Mouse (Mus musculus) liver, embryonic 14.5 days (tissue): ENCODE results near the gene Iqsec1. TPM values are rescaled to one million over a fixed set of nuclear protein-coding genes. Genes with fewer than 3 reads are reported as not detected.

Experiments
- ATAC-seq: fragments of 200-750 bp; cut with Nextera tagmentation; 2 replicates; pipeline ENCODE4 v1.8.0; 2017; ENCODE audit warnings: moderate number of reproducible peaks, mild to moderate bottlenecking, moderate library complexity; ENCODE audit not compliant: insufficient read depth
- DNase-seq, 3 experiments: peaks; one replicate each; pipeline ENCODE4 v3.0.0-alpha.2; 2012 to 2013; ENCODE audit warnings: low read depth in 3 of 3, low spot score in 3 of 3
- H3K27ac ChIP-seq: fragments of 300-500 bp; sonication (generic); 2 replicates; pipeline ENCODE4 v1.5.1; 2014; ENCODE audit warnings: moderate library complexity, mild to moderate bottlenecking, control low read depth, inconsistent platforms
- H3K27me3 ChIP-seq: fragments of 300-500 bp; sonication (generic); 2 replicates; pipeline ENCODE4 v1.6.1; 2014; ENCODE audit warnings: mild to moderate bottlenecking, low read length, moderate library complexity; ENCODE audit not compliant: control insufficient read depth, insufficient read depth
- H3K36me3 ChIP-seq: fragments of 300-500 bp; sonication (generic); replicated peaks from 2 replicates; pipeline ENCODE4 v1.6.1; 2014; ENCODE audit warnings: low read depth; ENCODE audit not compliant: control insufficient read depth, insufficient read depth
- H3K4me1 ChIP-seq, 2 experiments: fragments of 200-500 bp in 1 of 2; fragments of 300-500 bp in 1 of 2; sonication (generic) in 1 of 2; replicated peaks; 2 replicates each; pipeline ENCODE4 v1.6.1; 2012 to 2014; ENCODE audit warnings: antibody characterized with exemption in 1 of 2, inconsistent platforms in 1 of 2, low read length in 1 of 2; ENCODE audit not compliant: control insufficient read depth in 2 of 2, insufficient read depth in 2 of 2
- H3K4me2 ChIP-seq: fragments of 300-500 bp; sonication (generic); 2 replicates; pipeline ENCODE4 v1.6.1; 2014; ENCODE audit warnings: low read depth, mild to moderate bottlenecking, control low read depth, moderate library complexity
- H3K4me3 ChIP-seq, 2 experiments: fragments of 200-500 bp in 1 of 2; fragments of 300-500 bp in 1 of 2; sonication (generic) in 1 of 2; 2 replicates each; pipeline ENCODE4 v1.5.1; 2012 to 2014; ENCODE audit warnings: low read depth in 2 of 2, low read length in 2 of 2, mild to moderate bottlenecking in 2 of 2, control low read depth in 1 of 2, inconsistent platforms in 1 of 2, moderate library complexity in 1 of 2; ENCODE audit not compliant: insufficient read depth in 1 of 2
- H3K9ac ChIP-seq: fragments of 300-500 bp; sonication (generic); replicated peaks from 2 replicates; pipeline ENCODE4 v1.6.1; 2014; ENCODE audit warnings: mild to moderate bottlenecking, control low read depth, moderate library complexity
- H3K9me3 ChIP-seq: fragments of 300-500 bp; sonication (generic); 2 replicates; pipeline ENCODE4 v1.6.1; 2016; ENCODE audit warnings: low read length, mixed read lengths; ENCODE audit not compliant: control insufficient read depth
- CTCF ChIP-seq: IDR thresholded peaks from 2 replicates; pipeline ENCODE4 v1.5.1; 2016; ENCODE audit warnings: antibody characterized with exemption, low read depth, control low read depth
- EP300 ChIP-seq: IDR thresholded peaks from 2 replicates; pipeline ENCODE4 v1.6.1; 2016; ENCODE audit warnings: antibody characterized with exemption, low read depth
- WGBS: fragments of 180-500 bp; shearing (Covaris S2); extraction: QIAGEN DNeasy Blood & Tissue Kit; methylation state at CpG from one replicate; pipeline ENCODE4 v1.1.7; 2014; ENCODE audit not compliant: insufficient replicate concordance; 5-methylcytosine and 5-hydroxymethylcytosine counted together
- polyA plus RNA-seq, 2 experiments: library from polyadenylated mRNA; depleted of rRNA in 1 of 2; stranded (reverse) in 1 of 2; unstranded in 1 of 2; fragments of >200 nt; fragmentation: Nextera tagmentation in 1 of 2; extraction: Ambion mirVana in 1 of 2; gene quantifications; 2 replicates each; pipeline versions ENCODE4 v1.2.1 to v1.2.3; 2012 to 2014

Gene Iqsec1
- polyA plus RNA-seq, 2 experiments: 4.0 to 9.0 TPM

DNA sequence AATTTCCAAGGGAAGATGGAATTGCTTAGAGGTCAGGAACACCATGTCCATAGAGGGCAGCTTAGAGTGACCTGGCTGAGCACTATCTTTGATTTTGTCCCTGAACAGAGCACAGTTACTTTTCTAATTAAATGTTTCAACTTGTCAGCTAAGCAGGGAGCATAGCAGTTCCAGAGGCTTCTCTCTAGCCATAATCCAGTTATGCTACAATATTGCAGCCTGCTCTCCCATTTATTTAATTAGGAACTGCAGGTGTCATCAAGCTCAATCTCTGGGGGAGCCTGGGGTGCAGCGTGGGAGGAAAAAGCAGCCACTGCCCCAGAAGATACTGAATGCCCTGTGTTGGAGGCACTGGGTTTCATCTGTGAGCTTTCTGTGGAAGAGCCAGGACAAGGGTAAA is 127.1 kb downstream of the Iqsec1 start:
- H3K36me3 ChIP-seq: no peaks in the 10 kb centered on the region
- H3K27me3 ChIP-seq: no peaks in the 10 kb centered on the region
- H3K9ac ChIP-seq: no peak overlapping the region
- no peak overlapping the region for H3K4me2 ChIP-seq
- WGBS: 61% methylated on average over 1 of the region's 1 CpGs
- H3K27ac ChIP-seq: no peak overlapping the region
- no peaks in the 10 kb centered on the region for H3K9me3 ChIP-seq
- DNase-seq: no peak
- ATAC-seq: no peak
- H3K4me3 ChIP-seq: no peak overlapping the region
- no peaks in the 10 kb centered on the region for H3K4me1 ChIP-seq
- TF ChIP-seq CTCF (no peak), EP300 (no peak)

DNA sequence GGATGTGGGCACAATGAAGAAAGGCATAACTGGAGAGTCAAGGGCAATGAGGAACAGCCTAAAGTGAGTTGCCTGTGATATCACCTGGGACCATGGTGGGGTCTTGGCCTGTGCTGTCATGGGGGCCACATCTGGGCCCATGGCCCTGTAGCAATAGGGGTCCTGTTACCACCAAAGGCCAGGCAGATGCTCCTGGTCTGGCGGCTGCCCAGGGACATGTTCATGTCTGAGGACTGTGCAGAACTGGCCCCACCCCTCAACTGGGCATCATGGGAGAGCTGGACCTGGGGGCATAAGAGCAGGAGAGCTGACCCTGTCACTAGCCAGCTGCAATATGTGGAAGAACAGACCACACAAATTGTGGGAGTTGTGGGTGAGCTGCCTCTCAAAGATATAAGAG is 130.6 kb downstream of the Iqsec1 start:
- no peak overlapping the region for H3K4me3 ChIP-seq
- no peak for DNase-seq
- H3K36me3 ChIP-seq: no peaks in the 10 kb centered on the region
- TF ChIP-seq CTCF: no peak
- no peak for TF ChIP-seq EP300
- no peaks in the 10 kb centered on the region for H3K27me3 ChIP-seq
- no peak overlapping the region for H3K27ac ChIP-seq
- WGBS: 57% methylated on average over 1 of the region's 1 CpGs
- no peak overlapping the region for H3K4me2 ChIP-seq
- H3K9ac ChIP-seq: no peak overlapping the region
- H3K4me1 ChIP-seq: no peaks in the 10 kb centered on the region
- ATAC-seq: no peak
- no peaks in the 10 kb centered on the region for H3K9me3 ChIP-seq

- WGBS: 27% methylated on average over 2 of the region's 2 CpGs
- no peak for DNase-seq
- TF ChIP-seq CTCF: no peak
- TF ChIP-seq EP300: no peak
- Histone ChIP-seq H3K4me3 (no peak overlapping the region), H3K9ac (no peak overlapping the region), H3K4me2 (no peak overlapping the region), H3K9me3 (no peaks in the 10 kb centered on the region), H3K27me3 (no peaks in the 10 kb centered on the region), H3K27ac (no peak overlapping the region), H3K36me3 (no peaks in the 10 kb centered on the region), H3K4me1 (no peaks in the 10 kb centered on the region)
- no peak for ATAC-seq
Measured at GRCm38 (mm10) chr6:90852360-90852759, 136.1 kb downstream of the Iqsec1 start.

DNA sequence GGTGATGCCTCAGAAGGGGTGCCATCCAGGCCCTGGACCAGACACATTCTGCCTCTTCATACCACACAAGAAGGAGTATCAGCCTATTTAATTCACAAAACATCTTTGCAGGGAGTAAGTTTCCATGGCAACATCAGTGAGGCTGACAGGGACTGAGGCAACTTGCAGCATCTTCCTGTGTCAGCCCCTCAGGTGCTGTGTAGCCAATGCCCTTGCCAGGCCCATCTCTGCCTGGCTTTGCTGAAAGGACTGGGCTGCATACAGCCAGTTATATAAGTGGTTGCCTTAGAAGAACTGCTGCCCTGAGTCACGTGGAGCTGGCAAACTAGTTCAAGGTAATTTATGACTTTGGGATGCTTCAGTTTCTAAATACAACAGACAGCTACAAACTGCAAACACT is 140.4 kb downstream of the Iqsec1 start:
- H3K27me3 ChIP-seq: no peaks in the 10 kb centered on the region
- TF ChIP-seq CTCF: no peak
- H3K4me2 ChIP-seq: no peak overlapping the region
- H3K4me1 ChIP-seq: no peaks in the 10 kb centered on the region
- no peak for DNase-seq
- no peaks in the 10 kb centered on the region for H3K9me3 ChIP-seq
- H3K27ac ChIP-seq: no peak overlapping the region
- H3K36me3 ChIP-seq: no peaks in the 10 kb centered on the region
- ATAC-seq: no peak
- WGBS: 52% methylated on average over 1 of the region's 1 CpGs
- H3K4me3 ChIP-seq: no peak overlapping the region
- no peak overlapping the region for H3K9ac ChIP-seq

DNA sequence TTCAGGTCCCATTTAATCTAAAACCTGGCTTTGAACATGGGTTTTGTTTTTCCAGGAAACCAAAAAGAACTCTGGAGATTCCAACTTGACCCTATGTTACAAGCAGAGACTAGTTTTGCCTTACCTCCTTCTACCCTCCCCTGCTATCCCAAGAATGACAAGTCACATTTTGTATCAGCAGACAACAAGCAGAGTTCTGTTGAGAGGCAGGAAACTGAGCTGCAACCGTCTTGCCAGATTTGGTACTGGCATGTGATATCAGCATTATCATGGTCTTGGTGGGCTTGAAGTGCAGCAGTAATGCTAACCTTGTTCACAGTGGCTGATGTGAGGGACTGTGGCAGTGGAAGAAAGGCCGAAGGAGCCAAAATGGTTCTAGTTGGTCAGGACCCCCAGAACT is 141.0 kb downstream of the Iqsec1 start:
- WGBS: 29% methylated on average over 2 of the region's 2 CpGs
- no peak for TF ChIP-seq CTCF
- no peak for TF ChIP-seq EP300
- no peak for ATAC-seq

More for the DNA sequence above, 141.0 kb downstream of the Iqsec1 start:
- DNase-seq: no peak
- no peak overlapping the region for H3K27ac ChIP-seq
- no peaks in the 10 kb centered on the region for H3K9me3 ChIP-seq
- no peak overlapping the region for H3K4me2 ChIP-seq
- H3K4me1 ChIP-seq: no peaks in the 10 kb centered on the region
- H3K36me3 ChIP-seq: no peaks in the 10 kb centered on the region
- H3K9ac ChIP-seq: no peak overlapping the region
- no peaks in the 10 kb centered on the region for H3K27me3 ChIP-seq
- H3K4me3 ChIP-seq: no peak overlapping the region
